In the genomic region with DNA sequence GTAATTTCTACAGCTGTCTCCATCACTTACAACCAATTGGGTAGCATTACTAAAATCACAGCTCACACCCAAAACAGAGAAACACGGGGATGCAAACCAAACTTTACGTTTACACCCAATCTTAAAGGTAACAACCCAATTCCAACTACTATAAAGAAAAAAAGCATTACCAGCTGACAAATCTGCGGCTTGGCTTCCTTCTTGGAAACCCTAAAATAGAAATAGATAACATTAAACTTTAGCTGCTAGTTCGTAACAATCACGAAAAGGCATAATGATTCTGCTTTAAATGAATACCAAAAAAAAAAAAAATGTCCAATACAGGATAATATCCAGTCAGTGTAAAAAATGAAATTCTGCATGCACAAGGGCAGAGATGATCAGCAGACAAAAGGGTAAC, we compare ENCODE assay signal across 8 mouse cellular contexts. TPM values are rescaled to one million over a fixed set of nuclear protein-coding genes. Genes with fewer than 3 reads are reported as not detected.
DNase-seq lines count a peak whose midpoint lies in the region; ATAC-seq lines count a peak whose summit lies in the region.

No protein-coding gene starts in this region.

- H3K27ac ChIP-seq in kidney, embryonic 15.5 days: no peak overlapping the region
- no peak overlapping the region for H3K27ac ChIP-seq in hindbrain, embryonic 16.5 days (ENCODE audit: low read depth, low read length)
- H3K27ac ChIP-seq in midbrain, embryonic 15.5 days: no peak overlapping the region

- peak overlapping the region; percentile 99 for H3K4me3 ChIP-seq in kidney, embryonic 15.5 days (replicated peaks)
- H3K4me3 ChIP-seq in hindbrain, embryonic 16.5 days (ENCODE audit: low read length): peak overlapping the region; percentile 95
- peak overlapping the region; percentile 97 for H3K4me3 ChIP-seq in midbrain, embryonic 15.5 days

- ATAC-seq in kidney, embryonic 15.5 days (replicated peaks; ENCODE audit: low FRiP score): no peak
- ATAC-seq in hindbrain, embryonic 16.5 days: no peak
- no peak for ATAC-seq in midbrain, embryonic 15.5 days (replicated peaks)
- ATAC-seq in megakaryocyte-erythroid progenitor cell, adult 5-6 weeks (replicated peaks; ENCODE audit: low FRiP score, low TSS enrichment, poor library complexity, severe bottlenecking): no peak

- peak overlapping the region; percentile 71 for H3K4me2 ChIP-seq in kidney, embryonic 15.5 days
- H3K4me2 ChIP-seq in hindbrain, embryonic 16.5 days (ENCODE audit: low read length): peak overlapping the region; percentile 52
- peak overlapping the region; percentile 63 for H3K4me2 ChIP-seq in midbrain, embryonic 15.5 days

- no peak for DNase-seq in kidney, postnatal 14 days
- peak; percentile 5 for DNase-seq in c-Kit-positive CD71-positive TER-119-positive erythroid progenitor cells, embryonic 14.5 days (ENCODE audit: low spot score)
- no peak for DNase-seq in thymus, postnatal 4 days
- no peak for DNase-seq in urinary bladder, postnatal 4 days (ENCODE audit: low spot score in 2 of 2)

- H3K36me3 ChIP-seq in kidney, embryonic 15.5 days: peaks cover 30% of the 10 kb centered on the region
- 0 out of 2 replicates have a peak, but pooled peaks cover 2% of the 10 kb centered on the region for H3K36me3 ChIP-seq in hindbrain, embryonic 16.5 days (ENCODE audit: control insufficient read depth, insufficient read depth, low read length)
- peaks cover 3% of the 10 kb centered on the region; the same call in 1 of the 2 replicates for H3K36me3 ChIP-seq in midbrain, embryonic 15.5 days (replicated peaks)

- peaks cover 16% of the 10 kb centered on the region for H3K4me1 ChIP-seq in kidney, embryonic 15.5 days
- peaks cover 7% of the 10 kb centered on the region for H3K4me1 ChIP-seq in hindbrain, embryonic 16.5 days (ENCODE audit: control insufficient read depth, insufficient read depth, low read depth, low read length)
- H3K4me1 ChIP-seq in midbrain, embryonic 15.5 days: peaks cover 20% of the 10 kb centered on the region

- WGBS in kidney, embryonic 15.5 days: 27% methylated on average over 5 of the region's 5 CpGs
- WGBS in hindbrain, embryonic 16.5 days: 29% methylated on average over 5 of the region's 5 CpGs
- WGBS in midbrain, embryonic 15.5 days: 28% methylated on average over 5 of the region's 5 CpGs

- H3K9ac ChIP-seq in kidney, embryonic 15.5 days: peak overlapping the region; percentile 89
- peak overlapping the region; percentile 76 for H3K9ac ChIP-seq in hindbrain, embryonic 16.5 days (ENCODE audit: low read depth, low read length)
- peak overlapping the region; percentile 79 for H3K9ac ChIP-seq in midbrain, embryonic 15.5 days

- H3K9me3 ChIP-seq in kidney, embryonic 15.5 days (replicated peaks): no peaks in the 10 kb centered on the region
- no peaks in the 10 kb centered on the region for H3K9me3 ChIP-seq in hindbrain, embryonic 16.5 days (ENCODE audit: control insufficient read depth, low read length)
- no peaks in the 10 kb centered on the region for H3K9me3 ChIP-seq in midbrain, embryonic 15.5 days

- H3K27me3 ChIP-seq in kidney, embryonic 15.5 days: no peaks in the 10 kb centered on the region
- no peaks in the 10 kb centered on the region for H3K27me3 ChIP-seq in hindbrain, embryonic 16.5 days (replicated peaks; ENCODE audit: control insufficient read depth, insufficient read depth, low read length)
- no peaks in the 10 kb centered on the region for H3K27me3 ChIP-seq in midbrain, embryonic 15.5 days (replicated peaks)

RNA-seq across cellular contexts. Expression of a gene that starts 0.8 kb away (rescaled TPM):
- 9.2 and 9.9 TPM in 2 replicates for polyA plus RNA-seq in kidney, embryonic 15.5 days (2015; fragmentation: Nextera tagmentation; extraction: Ambion mirVana)
- polyA plus RNA-seq in hindbrain, embryonic 16.5 days (2015; fragmentation: Nextera tagmentation; extraction: Ambion mirVana): 6.9 and 7.4 TPM in 2 replicates
- polyA plus RNA-seq in midbrain, embryonic 15.5 days (2015; fragmentation: Nextera tagmentation; extraction: Ambion mirVana): 9.0 and 9.8 TPM in 2 replicates
- total RNA-seq in megakaryocyte-erythroid progenitor cell, adult 5-6 weeks (2014; fragmentation: Nextera tagmentation): 20.6 and 27.2 TPM in 2 replicates
- 15.5 and 39.4 TPM in 2 replicates for total RNA-seq in megakaryocyte-erythroid progenitor cell, adult 5-6 weeks (2017)

RNA-seq across cellular contexts. Expression of a gene that starts 23.6 kb away (rescaled TPM):
- 13.3 and 14.0 TPM in 2 replicates for polyA plus RNA-seq in kidney, embryonic 15.5 days (2015; fragmentation: Nextera tagmentation; extraction: Ambion mirVana)
- 0.58 and 0.80 TPM in 2 replicates for polyA plus RNA-seq in hindbrain, embryonic 16.5 days (2015; fragmentation: Nextera tagmentation; extraction: Ambion mirVana)
- 0.74 and 0.81 TPM in 2 replicates for polyA plus RNA-seq in midbrain, embryonic 15.5 days (2015; fragmentation: Nextera tagmentation; extraction: Ambion mirVana)
- total RNA-seq in megakaryocyte-erythroid progenitor cell, adult 5-6 weeks (2014; fragmentation: Nextera tagmentation): 1.0 TPM in 1 of 2 replicates, not detected in the other
- 0.19 and 0.50 TPM in 2 replicates for total RNA-seq in megakaryocyte-erythroid progenitor cell, adult 5-6 weeks (2017)

RNA-seq across cellular contexts. Expression of a gene that starts 38.5 kb away (rescaled TPM):
- 14.2 and 16.3 TPM in 2 replicates for polyA plus RNA-seq in kidney, embryonic 15.5 days (2015; fragmentation: Nextera tagmentation; extraction: Ambion mirVana)
- 10.0 and 11.2 TPM in 2 replicates for polyA plus RNA-seq in hindbrain, embryonic 16.5 days (2015; fragmentation: Nextera tagmentation; extraction: Ambion mirVana)
- 11.4 and 12.8 TPM in 2 replicates for polyA plus RNA-seq in midbrain, embryonic 15.5 days (2015; fragmentation: Nextera tagmentation; extraction: Ambion mirVana)
- 6.6 and 6.9 TPM in 2 replicates for total RNA-seq in megakaryocyte-erythroid progenitor cell, adult 5-6 weeks (2014; fragmentation: Nextera tagmentation)
- 12.0 and 13.1 TPM in 2 replicates for total RNA-seq in megakaryocyte-erythroid progenitor cell, adult 5-6 weeks (2017)
